Mouse (Mus musculus) adrenal gland (tissue): ENCODE measurements at regions not wholly inside any gene's neighbourhood (a gene's known extent, or its start where the extent isn't known, plus 50 kb on each side); places are given as distances from the start of the nearest gene placed in this dataset.
"Not testable (repeated sequence)": the region's sequence is repeated elsewhere in the genome, so short reads cannot be mapped to it uniquely, and the experiment has no call there.

Source experiments
- intact Hi-C: fragments of 180-260 bp; cut with DNase I; formaldehyde crosslinking; loops from one replicate; pipeline ENCODE4 v1.15.1; 2025

DNA sequence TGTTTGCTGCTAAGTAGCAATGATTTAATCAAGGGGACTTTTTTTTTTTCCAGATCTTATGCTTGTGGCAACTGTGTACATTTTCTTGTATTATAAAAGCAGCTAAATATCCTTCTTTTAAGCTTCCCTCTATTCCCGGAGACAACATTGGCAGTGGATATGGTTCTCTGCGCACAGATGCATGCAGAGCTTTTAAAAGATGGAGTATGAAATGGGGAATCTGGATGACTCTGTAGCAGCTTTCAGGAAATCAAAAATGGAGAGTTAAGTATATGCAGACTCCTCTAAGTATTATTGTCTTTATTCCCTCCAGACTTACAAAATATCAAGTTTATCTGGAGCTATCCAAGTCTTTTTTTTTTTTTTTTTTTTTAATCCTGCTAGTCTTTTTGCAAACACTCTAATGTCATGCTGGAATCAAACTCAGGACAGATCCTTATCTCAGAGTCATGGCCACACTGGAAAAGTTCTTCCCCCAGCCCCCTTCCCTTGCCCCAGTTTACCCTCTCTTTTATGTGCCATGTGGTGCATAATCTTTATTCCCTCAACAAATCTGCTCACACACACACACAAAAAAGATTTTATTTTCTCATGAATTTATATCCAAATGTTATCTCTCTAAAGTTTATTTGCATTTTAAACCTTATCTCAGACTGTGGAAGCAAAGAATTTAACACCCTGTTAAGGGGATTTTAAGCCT lies 1080.3 kb upstream of the Cdh6 start:
- intact Hi-C loops: no loop called here

DNA sequence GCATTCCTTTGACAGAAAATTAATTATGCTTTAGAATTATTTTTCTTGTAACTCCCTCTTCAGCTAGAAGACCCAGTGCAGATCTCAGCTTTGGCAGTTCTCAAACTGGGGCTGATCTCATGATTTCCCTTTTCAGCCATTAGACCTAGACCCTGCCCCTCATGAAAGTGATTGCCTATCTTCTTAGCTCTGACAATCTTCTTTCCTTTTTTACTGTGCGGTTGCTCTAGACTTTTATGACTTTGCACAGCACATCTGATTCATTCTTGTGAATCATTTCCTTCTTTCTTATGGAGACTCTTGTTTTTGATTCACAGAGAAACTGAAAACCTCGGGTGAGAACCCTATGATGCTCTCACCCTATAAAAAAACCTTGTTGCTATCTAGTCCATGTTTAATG lies 1078.3 kb upstream of the Cdh6 start:
- intact Hi-C loops: no loop called here

DNA sequence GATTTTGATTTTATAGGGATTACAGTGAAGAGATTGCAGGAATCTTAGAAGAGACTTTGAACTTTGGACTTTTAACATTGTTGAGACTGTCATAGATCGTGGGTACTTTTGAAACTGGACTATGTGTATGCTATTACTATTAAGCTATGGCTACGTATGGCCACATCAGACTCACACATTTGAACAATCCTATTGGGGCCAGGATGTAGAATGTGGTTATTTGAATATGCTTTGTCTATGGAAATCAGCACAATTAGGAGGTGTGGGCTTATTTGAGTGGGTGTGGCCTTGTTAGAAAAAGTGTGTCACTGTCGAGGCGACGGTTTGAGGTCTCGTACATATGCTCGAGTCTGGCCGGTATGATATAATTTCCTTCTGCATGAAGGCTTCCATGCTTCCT lies 1041.8 kb upstream of the Cdh6 start:
- intact Hi-C loops: no loop called here

DNA sequence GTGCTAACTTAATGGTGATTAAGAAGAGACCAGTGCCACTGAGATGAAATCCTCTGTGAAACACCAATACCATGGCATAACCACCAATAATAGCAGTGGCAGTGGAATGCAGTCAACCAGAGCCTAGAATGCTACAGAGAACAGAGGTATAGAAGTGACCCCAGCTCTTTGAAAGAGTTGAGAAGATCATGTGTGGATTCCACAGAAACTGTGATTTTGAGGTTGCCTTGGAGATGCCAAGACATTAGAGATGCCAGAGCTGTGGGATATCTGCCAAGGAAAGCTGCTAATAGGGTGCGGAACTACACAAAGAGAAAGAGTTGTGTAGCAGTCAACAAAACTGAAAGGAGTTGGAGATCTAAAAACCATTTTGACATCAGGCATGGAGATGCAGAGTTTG lies 1041.3 kb upstream of the Cdh6 start:
- intact Hi-C loops: no loop called here

DNA sequence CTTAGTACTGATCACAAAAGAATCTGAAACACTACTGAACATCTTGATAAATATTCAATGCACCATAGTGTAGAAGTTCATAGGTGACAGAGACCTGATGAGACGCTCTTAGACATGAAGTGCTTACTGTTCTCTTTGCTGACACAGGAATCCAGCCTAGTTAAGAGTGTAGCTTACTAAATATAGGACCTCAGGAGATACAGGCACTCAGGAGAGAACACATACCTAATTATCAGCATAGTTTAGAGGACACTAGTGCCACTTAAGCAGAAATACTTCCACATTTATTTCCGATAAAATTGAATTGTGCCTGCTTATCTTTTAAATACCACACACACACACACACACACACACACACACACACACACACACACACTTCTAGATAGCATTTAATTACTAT lies 1004.0 kb upstream of the Cdh6 start:
- intact Hi-C loops: no loop called here

DNA sequence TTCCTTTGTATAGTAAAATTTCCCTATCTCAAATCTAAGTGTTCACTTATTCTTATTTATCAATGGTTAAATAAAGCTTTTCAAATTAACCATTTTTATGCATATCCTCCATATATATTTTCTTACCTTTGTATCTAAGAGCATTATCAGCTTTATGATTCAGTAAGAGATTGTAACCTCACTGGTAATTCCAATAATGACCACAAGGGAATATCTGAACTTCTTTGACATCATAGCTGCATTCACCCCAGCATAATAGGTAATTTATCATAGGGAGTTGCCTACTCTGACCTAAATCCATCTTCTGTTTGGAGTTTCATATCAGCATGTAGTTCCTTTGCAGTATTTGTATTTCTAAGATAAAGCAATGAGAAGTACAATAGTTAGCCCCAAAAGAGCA lies 963.9 kb upstream of the Cdh6 start:
- intact Hi-C loops: no loop called here

DNA sequence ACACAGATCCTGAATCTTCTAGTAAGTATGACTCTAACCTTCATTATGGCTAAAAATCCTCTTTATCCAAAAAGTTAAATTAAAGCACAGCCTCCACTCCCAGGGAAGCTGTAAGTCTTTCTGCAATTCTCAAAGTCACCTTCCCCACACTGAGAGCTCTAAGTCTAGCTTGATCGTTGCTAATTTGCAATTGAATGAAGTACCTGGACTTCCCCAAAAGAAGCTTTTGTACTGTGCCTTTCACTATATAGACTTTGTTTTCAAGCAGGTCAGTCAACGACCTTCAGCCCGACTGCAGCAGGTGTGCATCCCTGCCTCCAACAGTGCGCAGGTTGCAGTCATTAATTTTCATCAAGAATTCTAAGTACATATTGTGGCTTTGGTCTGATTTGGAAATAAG lies 950.4 kb upstream of the Cdh6 start:
- intact Hi-C loops: no loop called here

DNA sequence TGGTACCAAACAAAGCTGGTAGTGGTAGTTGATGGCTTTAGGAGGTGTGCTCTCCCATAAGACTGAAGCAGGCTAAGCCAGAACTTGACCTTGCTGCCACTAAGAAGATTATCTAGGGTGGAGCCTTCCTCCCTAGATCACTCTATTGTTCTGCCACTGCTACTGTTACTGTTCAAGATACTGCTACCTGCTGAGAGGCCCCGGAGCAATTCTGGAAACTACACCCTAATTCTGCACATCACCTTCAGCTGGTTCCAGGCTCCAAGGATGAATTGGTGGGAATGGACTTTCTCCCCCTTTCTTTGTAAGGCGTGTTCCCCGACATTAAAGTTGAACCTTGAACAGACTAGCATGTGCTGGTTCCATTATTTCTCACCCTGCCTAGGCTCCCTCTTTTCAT lies 944.8 kb upstream of the Cdh6 start:
- intact Hi-C loops: not testable (repeated sequence)

DNA sequence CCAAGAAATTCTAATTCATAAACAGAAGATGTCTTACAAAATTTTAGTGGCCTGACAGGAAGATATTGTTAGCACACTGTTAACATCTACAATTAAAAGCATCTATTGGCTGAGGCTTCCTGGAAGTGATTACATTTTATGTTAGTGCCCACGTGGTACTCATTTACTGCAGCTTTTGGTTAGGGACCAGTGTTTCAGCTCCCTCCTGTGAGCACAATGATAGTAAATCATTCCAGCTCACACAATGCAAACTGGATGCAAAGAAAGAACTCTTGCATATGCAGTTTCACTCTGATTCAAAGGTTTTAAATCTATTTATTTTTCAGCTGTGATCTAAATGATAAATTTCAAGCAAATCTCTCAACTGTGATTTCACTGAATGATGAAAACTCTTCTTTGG lies 928.3 kb upstream of the Cdh6 start:
- intact Hi-C loops: no loop called here

DNA sequence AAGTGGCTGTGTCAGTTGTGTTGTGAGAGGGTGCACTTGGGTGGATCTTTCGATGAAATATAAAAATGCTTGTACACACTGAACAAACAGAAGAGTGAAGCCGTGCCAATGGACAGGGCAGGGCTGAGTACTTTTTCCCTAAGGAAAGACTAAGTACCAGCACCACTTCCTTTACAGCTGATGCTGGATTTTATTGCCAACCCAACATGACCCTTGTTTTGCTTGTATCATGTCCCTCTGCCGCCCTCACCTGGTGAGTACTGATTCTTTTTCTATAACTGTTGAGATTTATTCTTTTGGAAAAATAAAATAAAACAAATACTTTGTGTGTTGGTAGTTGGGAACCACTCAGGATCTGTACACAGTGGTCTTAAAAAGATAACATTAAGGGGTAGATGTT lies 878.4 kb upstream of the Cdh6 start:
- intact Hi-C loops: loop anchor here (10.0 kb wide), 1 partner anchor 917 kb away; no protein-coding TSS in a partner anchor
